Mouse (Mus musculus) limb, embryonic 13.5 days (tissue): ENCODE measurements at regions not wholly inside any gene's neighbourhood (a gene's known extent, or its start where the extent isn't known, plus 50 kb on each side); places are given as distances from the start of the nearest gene placed in this dataset.

ENCODE experiments used
- ATAC-seq: fragments of 200-750 bp; cut with Nextera tagmentation; 2 replicates; pipeline ENCODE4 v1.8.0; 2017; ENCODE audit warnings: low read depth, moderate number of reproducible peaks, moderate TSS enrichment; ENCODE audit not compliant: low FRiP score
- H3K27ac ChIP-seq: fragments of 300-500 bp; sonication (generic); 2 replicates; pipeline ENCODE4 v1.5.1; 2015; ENCODE audit warnings: inconsistent platforms, mild to moderate bottlenecking, moderate library complexity
- H3K27me3 ChIP-seq: fragments of 300-500 bp; sonication (generic); 2 replicates; pipeline ENCODE4 v1.6.1; 2015; ENCODE audit warnings: mild to moderate bottlenecking, inconsistent platforms
- H3K36me3 ChIP-seq: fragments of 300-500 bp; sonication (generic); 2 replicates; pipeline ENCODE4 v1.6.1; 2015; ENCODE audit warnings: inconsistent platforms, mild to moderate bottlenecking, moderate library complexity
- H3K4me1 ChIP-seq: fragments of 300-500 bp; sonication (generic); 2 replicates; pipeline ENCODE4 v1.6.1; 2015; ENCODE audit warnings: inconsistent platforms
- H3K4me2 ChIP-seq: fragments of 300-500 bp; sonication (generic); replicated peaks from 2 replicates; pipeline ENCODE4 v1.6.1; 2015; ENCODE audit warnings: inconsistent platforms, mild to moderate bottlenecking, moderate library complexity
- H3K4me3 ChIP-seq: fragments of 300-500 bp; sonication (generic); 2 replicates; pipeline ENCODE4 v1.5.1; 2015; ENCODE audit warnings: moderate library complexity, mild to moderate bottlenecking, inconsistent platforms
- H3K9ac ChIP-seq: fragments of 300-500 bp; sonication (generic); 2 replicates; pipeline ENCODE4 v1.6.1; 2015; ENCODE audit warnings: mild to moderate bottlenecking, inconsistent platforms
- H3K9me3 ChIP-seq: fragments of 300-500 bp; sonication (generic); 2 replicates; pipeline ENCODE4 v1.6.1; 2016; ENCODE audit warnings: inconsistent platforms
- WGBS: fragments of 180-500 bp; shearing (Covaris S2); methylation state at CpG from one replicate; pipeline ENCODE4 v1.1.7; 2015; 5-methylcytosine and 5-hydroxymethylcytosine counted together

DNA sequence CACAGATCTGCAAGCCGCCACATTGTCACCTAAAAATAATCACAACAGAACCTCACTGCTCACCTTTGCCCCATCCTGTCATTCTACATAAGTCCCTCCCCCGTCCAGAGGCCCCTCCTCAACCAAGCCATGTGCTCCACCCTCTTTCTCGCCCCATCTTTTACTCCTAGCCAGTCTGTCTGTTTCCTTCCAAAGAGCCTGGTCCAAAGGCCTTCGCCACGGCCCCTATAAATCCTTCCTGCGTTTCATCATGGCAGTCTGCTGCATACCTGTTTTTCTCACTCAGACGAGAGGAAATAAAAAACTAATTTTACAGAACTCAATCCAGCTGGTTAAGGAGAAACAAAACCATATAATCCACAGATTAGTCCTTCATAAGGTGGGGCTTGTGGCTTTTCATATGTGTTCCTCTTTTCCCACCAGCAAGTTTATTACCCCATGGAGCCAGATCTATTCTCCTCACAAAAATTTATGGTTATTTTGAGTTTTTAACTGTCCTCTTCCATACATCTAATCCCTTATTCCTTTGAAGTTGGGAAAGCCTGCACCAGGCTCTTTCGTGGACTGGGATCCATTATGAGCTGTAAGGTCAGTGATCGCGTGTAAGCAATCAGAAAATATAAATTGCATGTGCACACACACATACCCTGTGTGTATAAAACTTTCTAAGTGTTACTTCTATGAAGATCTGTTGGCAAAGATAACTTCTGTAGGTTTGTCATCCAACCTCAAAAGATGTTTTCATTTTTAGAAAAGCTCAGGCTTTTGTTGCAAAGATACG lies 236.9 kb upstream of the Rsrc1 start:
- ATAC-seq, result peak; percentile 60
- no peak overlapping the region for H3K4me2 ChIP-seq
- H3K9ac ChIP-seq, result no peak overlapping the region
- no peaks in the 10 kb centered on the region for H3K9me3 ChIP-seq
- H3K4me3 ChIP-seq, result no peak overlapping the region
- H3K27me3 ChIP-seq, result peaks cover 82% of the 10 kb centered on the region
- H3K27ac ChIP-seq, result no peak overlapping the region
- 18% methylated on average over 11 of the region's 11 CpGs for WGBS
- peaks cover 36% of the 10 kb centered on the region for H3K4me1 ChIP-seq
- H3K36me3 ChIP-seq, result no peaks in the 10 kb centered on the region

DNA sequence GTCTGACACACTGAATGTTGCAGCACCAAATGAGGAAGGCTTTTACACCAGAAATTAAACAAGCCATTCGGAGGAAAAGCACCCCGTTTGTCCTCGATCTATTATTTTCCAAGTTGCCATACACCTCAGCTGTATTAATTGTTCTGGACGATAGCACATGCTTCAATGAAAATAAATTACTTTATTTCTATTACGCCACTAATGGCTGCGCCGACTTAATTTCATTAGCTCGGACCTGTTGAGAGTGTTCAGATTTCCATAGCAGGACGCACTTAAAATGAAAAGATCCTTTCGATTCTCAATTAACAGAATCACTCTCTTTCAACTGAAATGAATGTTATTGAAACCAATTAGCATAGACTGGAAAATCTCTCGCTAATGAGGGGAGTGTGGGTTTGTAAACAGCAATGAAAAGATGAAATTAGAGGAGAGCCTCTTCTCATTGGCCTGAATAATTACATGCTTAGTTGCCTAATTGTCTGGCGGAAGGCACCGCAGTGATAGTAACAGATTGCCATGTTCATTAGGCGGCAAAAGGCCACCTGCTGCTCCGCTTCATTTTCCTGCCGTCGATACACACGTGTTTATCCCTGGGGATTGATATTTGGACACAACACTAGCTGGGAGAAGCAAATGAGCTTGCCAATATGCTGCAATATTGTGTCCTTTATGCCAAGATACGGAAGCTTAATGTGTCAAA lies 234.7 kb upstream of the Rsrc1 start:
- Histone ChIP-seq H3K4me2 (peak overlapping the region; percentile 46), H3K9me3 (no peaks in the 10 kb centered on the region), H3K36me3 (no peaks in the 10 kb centered on the region), H3K4me3 (peak overlapping the region; percentile 2; the same call in 1 of the 2 replicates), H3K27me3 (peaks cover 76% of the 10 kb centered on the region), H3K4me1 (peaks cover 25% of the 10 kb centered on the region), H3K9ac (no peak overlapping the region), H3K27ac (no peak overlapping the region)
- ATAC-seq, result no peak
- WGBS, result 29% methylated on average over 19 of the region's 19 CpGs

DNA sequence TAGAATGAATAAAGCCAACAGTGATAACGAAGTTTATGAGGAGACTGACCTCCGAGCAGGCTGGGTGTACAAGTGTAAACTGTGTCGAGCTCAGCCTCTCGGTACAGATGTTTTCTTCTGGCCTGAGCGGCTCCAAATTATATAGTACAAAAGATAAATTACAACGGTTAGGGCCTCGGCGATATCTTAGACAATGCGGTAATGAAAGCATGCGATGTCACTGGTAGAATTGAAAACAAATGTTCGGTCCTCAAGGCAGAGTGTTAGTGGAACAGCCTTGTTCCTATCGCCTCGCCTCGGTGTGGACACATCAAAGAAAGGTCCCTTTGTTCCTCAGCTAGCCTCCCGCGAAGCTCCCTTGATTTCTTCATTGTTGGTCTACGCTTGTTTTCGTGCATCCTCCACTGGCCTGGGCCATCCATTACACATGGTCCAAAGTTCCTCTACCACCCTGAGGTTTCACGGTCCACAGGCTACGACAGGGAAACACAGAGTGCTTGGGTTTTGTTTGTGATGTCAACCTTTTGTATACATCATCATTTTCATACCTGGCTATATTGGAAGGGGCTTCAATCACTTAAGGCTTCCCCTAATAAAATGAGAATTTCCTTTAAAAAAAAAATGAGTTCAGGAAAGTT lies 234.0 kb upstream of the Rsrc1 start:
- no peak for ATAC-seq
- H3K9ac ChIP-seq, result no peak overlapping the region
- peaks cover 25% of the 10 kb centered on the region for H3K4me1 ChIP-seq
- H3K36me3 ChIP-seq, result no peaks in the 10 kb centered on the region
- H3K4me3 ChIP-seq, result peak overlapping the region; percentile 2; the same call in 1 of the 2 replicates
- H3K4me2 ChIP-seq, result peak overlapping the region; percentile 46
- H3K9me3 ChIP-seq, result no peaks in the 10 kb centered on the region
- 28% methylated on average over 20 of the region's 20 CpGs for WGBS
- H3K27ac ChIP-seq, result no peak overlapping the region
- H3K27me3 ChIP-seq, result peaks cover 70% of the 10 kb centered on the region

DNA sequence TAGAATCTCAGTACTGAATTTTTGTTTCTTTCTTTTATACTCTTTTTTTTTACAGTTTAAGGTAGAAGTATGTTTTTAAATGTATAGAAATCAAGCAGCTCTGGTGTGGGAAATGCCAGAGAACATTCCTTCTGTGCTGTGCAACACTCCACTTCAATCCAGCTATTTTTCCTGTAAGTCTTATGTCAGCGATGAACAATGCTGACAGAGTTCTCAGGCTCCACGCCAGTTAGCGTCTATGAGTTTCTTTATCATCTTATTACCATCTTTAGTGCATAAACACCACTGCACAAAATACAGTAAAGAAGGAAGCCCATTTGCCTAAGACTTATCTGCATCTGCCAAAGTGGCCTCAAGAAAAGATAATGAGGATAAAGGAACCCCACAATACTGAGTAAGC lies 223.0 kb upstream of the Rsrc1 start:
- Histone ChIP-seq H3K4me1 (no peaks in the 10 kb centered on the region), H3K9me3 (0 out of 2 replicates have a peak, but pooled peaks cover 5% of the 10 kb centered on the region), H3K4me2 (no peak overlapping the region), H3K27ac (no peak overlapping the region), H3K9ac (no peak overlapping the region), H3K4me3 (no peak overlapping the region), H3K27me3 (peaks cover 15% of the 10 kb centered on the region), H3K36me3 (no peaks in the 10 kb centered on the region)
- no peak for ATAC-seq
- WGBS, result 82% methylated on average over 3 of the region's 3 CpGs

DNA sequence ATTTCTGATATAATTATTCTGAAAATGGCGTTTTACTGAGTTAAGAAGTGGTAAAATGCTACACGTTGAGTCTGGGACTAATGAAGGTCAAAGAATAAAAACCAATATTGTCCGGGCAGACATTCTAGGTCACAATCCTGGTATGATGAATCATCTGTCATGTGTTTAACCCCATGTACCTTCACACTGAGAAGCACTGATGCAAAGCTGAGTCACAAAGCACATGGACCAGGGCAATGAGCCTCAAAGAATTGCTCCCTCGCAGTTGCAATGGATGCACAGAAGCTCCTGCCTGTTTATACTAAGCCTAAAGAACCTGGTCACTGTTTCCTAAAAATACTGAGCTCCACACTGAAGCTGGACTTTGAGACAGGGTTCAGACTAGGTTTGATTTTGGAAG lies 221.3 kb upstream of the Rsrc1 start:
- no peak overlapping the region for H3K4me3 ChIP-seq
- H3K9me3 ChIP-seq, result no peaks in the 10 kb centered on the region
- WGBS, result 89% methylated on average over 4 of the region's 4 CpGs

DNA sequence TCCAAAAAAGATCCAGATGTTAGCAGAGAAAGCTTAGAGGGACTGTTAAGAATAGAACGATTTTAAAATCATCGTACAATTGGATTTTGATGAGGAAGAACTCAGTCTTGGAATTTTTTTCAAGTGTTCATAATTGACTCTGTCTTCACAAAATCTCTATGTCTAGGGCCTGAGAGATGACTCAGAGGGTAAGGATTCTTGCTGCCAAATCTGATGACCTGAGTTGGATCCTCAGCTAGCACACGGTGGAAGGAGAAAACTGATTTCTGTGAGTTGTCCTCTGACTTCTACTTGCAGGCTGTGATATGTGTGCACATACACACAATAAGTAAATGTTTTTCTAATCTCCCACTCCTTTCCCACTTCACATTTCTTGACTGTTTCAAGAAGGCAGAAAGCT lies 218.7 kb upstream of the Rsrc1 start:
- no peak overlapping the region for H3K4me2 ChIP-seq
- no peak overlapping the region for H3K27ac ChIP-seq
- H3K9me3 ChIP-seq, result no peaks in the 10 kb centered on the region
- H3K27me3 ChIP-seq, result peaks cover 24% of the 10 kb centered on the region
- no peak overlapping the region for H3K9ac ChIP-seq
- no peak overlapping the region for H3K4me3 ChIP-seq
- 78% methylated on average over 3 of the region's 3 CpGs for WGBS
- no peaks in the 10 kb centered on the region for H3K36me3 ChIP-seq
- H3K4me1 ChIP-seq, result no peaks in the 10 kb centered on the region
- ATAC-seq, result no peak

More for the DNA sequence above, 221.3 kb upstream of the Rsrc1 start:
- Histone ChIP-seq H3K27ac (no peak overlapping the region), H3K27me3 (peaks cover 24% of the 10 kb centered on the region), H3K4me1 (no peaks in the 10 kb centered on the region), H3K4me2 (no peak overlapping the region), H3K9ac (no peak overlapping the region), H3K36me3 (no peaks in the 10 kb centered on the region)
- ATAC-seq, result no peak

DNA sequence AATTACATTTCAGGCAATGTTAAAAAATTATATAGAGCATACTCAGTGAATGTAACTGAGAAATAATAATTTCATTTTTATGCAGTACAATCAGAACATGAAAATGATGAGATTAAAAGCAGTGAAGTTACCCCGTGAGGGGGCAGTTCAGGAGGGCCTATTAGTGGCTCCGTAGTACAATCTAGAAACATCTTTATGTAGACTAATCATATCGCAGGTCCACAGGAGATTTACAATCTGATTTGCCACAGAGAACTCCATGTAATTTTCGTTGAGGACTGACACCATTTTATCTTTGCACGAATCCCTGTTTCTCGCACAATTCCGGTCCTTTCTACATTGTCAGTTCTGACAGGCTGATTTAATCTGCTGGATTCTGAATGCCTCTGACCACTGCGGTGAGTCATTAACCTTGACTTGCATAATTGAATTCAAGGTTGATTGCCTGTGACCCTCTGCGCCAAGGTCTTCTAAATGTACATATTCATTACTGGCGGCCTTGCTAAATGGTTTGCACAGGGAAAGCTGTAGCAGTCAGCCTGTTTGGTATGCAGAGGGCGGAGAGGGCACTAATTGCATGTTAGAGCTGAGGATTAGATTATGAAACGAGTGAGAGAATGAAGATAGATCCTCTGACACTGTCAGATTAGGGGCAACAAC lies 183.7 kb upstream of the Rsrc1 start:
- Histone ChIP-seq H3K27ac (no peak overlapping the region), H3K9me3 (no peaks in the 10 kb centered on the region), H3K9ac (no peak overlapping the region), H3K4me3 (no peak overlapping the region), H3K4me1 (peaks cover 14% of the 10 kb centered on the region; the same call in 1 of the 2 replicates), H3K36me3 (no peaks in the 10 kb centered on the region), H3K4me2 (no peak overlapping the region), H3K27me3 (0 out of 2 replicates have a peak, but pooled peaks cover 2% of the 10 kb centered on the region)
- WGBS, result 43% methylated on average over 12 of the region's 12 CpGs
- no peak for ATAC-seq

DNA sequence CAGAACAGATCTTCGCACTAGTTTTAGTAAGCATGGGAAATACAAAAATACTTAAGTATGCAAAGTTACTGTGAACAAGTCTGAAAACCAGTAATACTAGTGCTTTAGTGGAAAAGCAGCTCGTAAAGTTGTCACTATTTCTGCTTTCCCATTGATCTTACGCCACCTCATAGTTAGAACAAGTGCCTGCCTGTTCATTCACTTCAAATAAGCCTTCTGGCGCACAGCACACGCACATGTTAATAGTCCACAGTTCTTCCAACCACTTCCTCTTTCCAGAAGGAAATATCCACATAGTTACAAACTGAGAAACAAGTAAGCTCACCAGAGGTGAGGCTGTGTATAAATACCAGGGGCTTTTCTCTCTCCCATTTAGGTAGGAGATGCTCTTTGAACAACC lies 182.9 kb upstream of the Rsrc1 start:
- H3K4me2 ChIP-seq, result no peak overlapping the region
- WGBS, result 27% methylated on average over 5 of the region's 5 CpGs

DNA sequence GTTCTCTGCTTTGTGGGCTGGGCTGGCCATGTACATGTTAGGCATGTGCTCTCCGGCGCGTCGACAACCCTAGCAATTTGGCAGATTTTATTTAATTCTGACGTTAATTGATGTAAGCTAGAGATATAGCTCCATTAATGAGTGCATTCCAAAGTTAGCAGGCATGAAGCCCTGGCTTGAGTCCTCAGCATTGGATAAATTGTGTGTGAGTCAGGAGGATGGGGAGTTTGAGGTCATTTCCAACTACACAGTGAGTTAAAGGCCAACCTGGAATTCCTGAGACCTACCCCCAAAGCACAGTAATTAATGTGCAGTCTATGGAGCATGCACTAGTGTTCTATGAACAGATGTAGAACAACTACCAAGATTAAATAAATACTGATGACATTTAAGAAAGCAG lies 178.7 kb upstream of the Rsrc1 start:
- Histone ChIP-seq H3K9me3 (no peaks in the 10 kb centered on the region), H3K4me1 (peaks cover 14% of the 10 kb centered on the region; the same call in 1 of the 2 replicates), H3K27me3 (0 out of 2 replicates have a peak, but pooled peaks cover 2% of the 10 kb centered on the region), H3K9ac (no peak overlapping the region), H3K36me3 (no peaks in the 10 kb centered on the region), H3K4me3 (no peak overlapping the region), H3K27ac (no peak overlapping the region), H3K4me2 (no peak overlapping the region)
- 86% methylated on average over 5 of the region's 5 CpGs for WGBS
- no peak for ATAC-seq

More for the DNA sequence above, 182.9 kb upstream of the Rsrc1 start:
- 0 out of 2 replicates have a peak, but pooled peaks cover 2% of the 10 kb centered on the region for H3K27me3 ChIP-seq
- peaks cover 14% of the 10 kb centered on the region; the same call in 1 of the 2 replicates for H3K4me1 ChIP-seq
- H3K36me3 ChIP-seq, result no peaks in the 10 kb centered on the region
- H3K9me3 ChIP-seq, result no peaks in the 10 kb centered on the region
- H3K4me3 ChIP-seq, result no peak overlapping the region
- 0 out of 2 replicates have a peak overlapping the region, but pooled peaks have one; percentile 39 for H3K27ac ChIP-seq
- no peak overlapping the region for H3K9ac ChIP-seq
- peak; percentile 59 for ATAC-seq

DNA sequence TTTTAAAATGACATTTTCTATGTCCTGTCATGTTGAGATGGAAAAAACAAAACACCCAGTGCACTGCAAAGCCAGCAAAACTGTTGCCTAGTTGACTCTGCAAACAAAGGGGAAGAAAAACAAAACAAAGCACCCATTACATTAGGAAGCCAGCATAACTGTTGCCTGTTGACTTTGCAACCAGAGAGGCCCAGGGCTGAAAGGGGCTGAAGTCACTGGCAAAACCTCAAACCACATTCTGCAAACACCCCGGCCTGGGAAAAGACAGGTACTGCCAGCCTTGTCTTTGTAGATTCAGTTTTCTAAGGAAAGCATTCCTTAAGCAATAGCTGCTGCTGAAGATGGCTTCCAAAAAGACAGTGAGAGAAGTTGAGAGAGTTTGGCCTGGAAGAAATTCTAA lies 175.0 kb upstream of the Rsrc1 start:
- H3K4me3 ChIP-seq, result no peak overlapping the region
- no peak for ATAC-seq
- H3K27me3 ChIP-seq, result 0 out of 2 replicates have a peak, but pooled peaks cover 2% of the 10 kb centered on the region
- H3K4me1 ChIP-seq, result no peaks in the 10 kb centered on the region
- 70% methylated on average over 1 of the region's 1 CpGs for WGBS
- no peak overlapping the region for H3K9ac ChIP-seq
- H3K27ac ChIP-seq, result no peak overlapping the region
- H3K9me3 ChIP-seq, result no peaks in the 10 kb centered on the region
- no peaks in the 10 kb centered on the region for H3K36me3 ChIP-seq
- no peak overlapping the region for H3K4me2 ChIP-seq

DNA sequence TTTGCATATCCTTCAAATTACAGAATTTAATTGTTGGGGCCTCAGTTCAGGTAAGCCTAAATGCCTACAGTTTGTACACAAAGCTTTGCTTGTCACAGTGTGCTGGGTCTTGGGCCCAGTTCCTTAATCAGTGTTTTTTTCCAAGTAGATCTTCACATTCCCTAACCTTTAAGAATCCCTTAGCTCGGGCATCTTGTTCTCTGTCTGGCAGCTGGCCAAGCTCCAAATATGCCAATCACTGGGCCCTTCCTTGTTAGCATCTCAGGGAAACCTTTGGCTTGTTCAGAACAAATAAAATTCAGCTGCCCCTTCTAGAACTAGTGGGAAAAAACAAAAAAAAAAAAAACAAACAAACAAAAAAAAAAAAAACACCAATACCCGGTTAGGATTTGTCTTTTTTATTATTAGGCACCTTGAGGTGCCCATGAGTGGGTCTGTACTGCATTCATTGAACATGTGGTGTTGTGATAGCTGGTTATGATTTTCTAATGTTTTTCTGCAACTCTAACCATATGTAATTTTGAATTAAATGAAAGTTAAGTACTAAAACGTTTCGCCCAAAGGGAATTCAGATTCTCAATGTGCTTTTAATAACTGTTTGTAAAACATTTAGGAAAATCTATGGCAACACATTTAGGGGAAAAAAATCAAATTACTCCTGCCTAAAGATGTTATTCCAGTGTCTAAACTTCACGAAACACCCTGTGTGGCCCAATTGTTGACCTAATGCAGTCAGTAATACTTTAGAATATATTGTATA lies 168.3 kb upstream of the Rsrc1 start:
- ATAC-seq, result no peak
- WGBS, result 54% methylated on average over 5 of the region's 5 CpGs

More for the DNA sequence above, 168.3 kb upstream of the Rsrc1 start:
- H3K9ac ChIP-seq, result no peak overlapping the region
- H3K27me3 ChIP-seq, result no peaks in the 10 kb centered on the region
- no peaks in the 10 kb centered on the region for H3K36me3 ChIP-seq
- no peak overlapping the region for H3K4me3 ChIP-seq
- no peak overlapping the region for H3K27ac ChIP-seq
- no peaks in the 10 kb centered on the region for H3K9me3 ChIP-seq
- H3K4me1 ChIP-seq, result no peaks in the 10 kb centered on the region
- H3K4me2 ChIP-seq, result no peak overlapping the region
